Mouse (Mus musculus): ENCODE results near the gene Serhl.

- no peak for TF ChIP-seq POLR2A (IDR thresholded peaks at IDR 0.05; ENCODE audit: borderline replicate concordance, insufficient read depth, low read length)
- TF ChIP-seq CTCF (IDR thresholded peaks at IDR 0.05; ENCODE audit: borderline replicate concordance, insufficient read depth, low read depth, low read length): no peak
Measured at GRCm38 (mm10) chr15:83114106-83114505, 24.8 kb downstream of the Serhl start.
